Mouse (Mus musculus) forebrain, embryonic 16.5 days (tissue): Measurements from ENCODE around the gene Camta2. TPM values are rescaled to one million over a fixed set of nuclear protein-coding genes. Genes with fewer than 3 reads are reported as not detected.

Experiments used
- ATAC-seq: fragments of 200-750 bp; cut with Nextera tagmentation; 2 replicates; pipeline ENCODE4 v1.8.0; 2017; ENCODE audit warnings: mild to moderate bottlenecking, moderate library complexity
- H3K27ac ChIP-seq: fragments of 300-500 bp; sonication (generic); 2 replicates; pipeline ENCODE4 v1.5.1; 2014; ENCODE audit warnings: low read length, control low read depth
- H3K27me3 ChIP-seq: fragments of 300-500 bp; sonication (generic); replicated peaks from 2 replicates; pipeline ENCODE4 v1.6.1; 2014; ENCODE audit warnings: low read length; ENCODE audit not compliant: control insufficient read depth, insufficient read depth
- H3K36me3 ChIP-seq: fragments of 300-500 bp; sonication (generic); 2 replicates; pipeline ENCODE4 v1.6.1; 2014; ENCODE audit not compliant: control insufficient read depth, insufficient read depth
- H3K4me1 ChIP-seq: fragments of 300-500 bp; sonication (generic); replicated peaks from 2 replicates; pipeline ENCODE4 v1.6.1; 2014; ENCODE audit warnings: low read length; ENCODE audit not compliant: control insufficient read depth, insufficient read depth
- H3K4me2 ChIP-seq: fragments of 300-500 bp; sonication (generic); 2 replicates; pipeline ENCODE4 v1.6.1; 2014; ENCODE audit warnings: mild to moderate bottlenecking, low read length, control low read depth
- H3K4me3 ChIP-seq: fragments of 300-500 bp; sonication (generic); replicated peaks from 2 replicates; pipeline ENCODE4 v1.5.1; 2014; ENCODE audit warnings: mild to moderate bottlenecking, low read length, control low read depth
- H3K9ac ChIP-seq: fragments of 300-500 bp; sonication (generic); replicated peaks from 2 replicates; pipeline ENCODE4 v1.6.1; 2014; ENCODE audit warnings: low read depth, low read length, control low read depth
- H3K9me3 ChIP-seq: fragments of 300-500 bp; sonication (generic); 2 replicates; pipeline ENCODE4 v1.6.1; 2016; ENCODE audit warnings: low read length; ENCODE audit not compliant: control insufficient read depth
- WGBS: fragments of 180-500 bp; shearing (Covaris S2); extraction: QIAGEN DNeasy Blood & Tissue Kit; methylation state at CpG from one replicate; pipeline ENCODE4 v1.1.7; 2014; 5-methylcytosine and 5-hydroxymethylcytosine counted together
- polyA plus RNA-seq: library from polyadenylated mRNA; unstranded; fragments of >200 nt; fragmentation: Nextera tagmentation; extraction: Ambion mirVana; gene quantifications from 2 replicates; pipeline ENCODE4 v1.2.1, GENCODE M21; 2015

Gene Camta2
- polyA plus RNA-seq, 1 experiment from 2014 or later: 21.3 TPM

- peak within 1 kb of the TSS; percentile 96 for H3K9ac ChIP-seq
- no peaks in the 10 kb centered on the region for H3K27me3 ChIP-seq
- peak; percentile 72 for ATAC-seq
Observed at GRCm38 (mm10) chr11:70654198-70654922, 33.5 kb downstream of the Camta2 start, which contains the start of gene Pfn1. TSS of gene Pfn1 (minus strand) at chr11:70654644.

GRCm38 (mm10) chr11:70653345-70654197, 34.3 kb downstream of the Camta2 start:
- ATAC-seq: peak; percentile 66
- Histone ChIP-seq H3K9ac (peak overlapping the region; percentile 96), H3K9me3 (no peaks in the 10 kb centered on the region), H3K27me3 (no peaks in the 10 kb centered on the region), H3K4me1 (peaks cover 40% of the 10 kb centered on the region), H3K4me3 (peak overlapping the region; percentile 100), H3K4me2 (peak overlapping the region; percentile 98), H3K36me3 (peaks cover 23% of the 10 kb centered on the region), H3K27ac (peak overlapping the region; percentile 95)
- WGBS: under 1% methylated on average over 48 of the region's 63 CpGs

More at GRCm38 (mm10) chr11:70654198-70654922, 33.5 kb downstream of the Camta2 start, which contains the start of gene Pfn1:
- H3K4me3 ChIP-seq: peak within 1 kb of the TSS; percentile 100
- peaks cover 32% of the 10 kb centered on the region for H3K4me1 ChIP-seq
- H3K36me3 ChIP-seq: peaks cover 20% of the 10 kb centered on the region
- H3K9me3 ChIP-seq: no peaks in the 10 kb centered on the region
- H3K4me2 ChIP-seq: peak within 1 kb of the TSS; percentile 98
- peak within 1 kb of the TSS; percentile 95 for H3K27ac ChIP-seq
- under 1% methylated on average over 59 of the region's 61 CpGs for WGBS

DNA sequence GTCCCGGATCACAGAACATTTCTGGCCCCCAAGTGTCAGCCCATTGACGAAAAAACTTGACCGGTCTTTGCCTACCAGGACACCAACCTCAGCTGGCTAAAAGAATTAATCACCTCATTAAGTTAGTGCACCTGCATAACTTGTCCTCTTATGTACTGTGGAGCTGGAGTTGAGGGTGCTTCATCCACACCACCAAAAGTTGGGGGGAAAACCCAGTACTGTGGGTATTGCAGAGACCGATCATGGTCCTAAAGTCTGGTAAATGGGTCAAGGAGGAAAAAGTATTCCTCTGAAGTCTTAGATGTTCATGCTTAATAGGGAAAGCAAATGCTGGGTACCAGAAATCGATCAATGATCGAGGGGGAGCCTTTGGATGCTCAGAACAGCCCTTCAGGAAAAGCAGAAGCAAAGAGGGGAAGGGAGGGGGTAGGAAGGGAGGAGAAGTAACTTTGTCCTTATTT, 35.0 kb downstream of the Camta2 start:
- Histone ChIP-seq H3K4me1 (peaks cover 47% of the 10 kb centered on the region), H3K27me3 (no peaks in the 10 kb centered on the region), H3K4me3 (peak overlapping the region; percentile 100), H3K9me3 (no peaks in the 10 kb centered on the region), H3K4me2 (peak overlapping the region; percentile 98), H3K36me3 (peaks cover 23% of the 10 kb centered on the region), H3K27ac (peak overlapping the region; percentile 95; the same call in 1 of the 2 replicates), H3K9ac (peak overlapping the region; percentile 96)
- 65% methylated on average over 6 of the region's 6 CpGs for WGBS
- no peak for ATAC-seq

DNA sequence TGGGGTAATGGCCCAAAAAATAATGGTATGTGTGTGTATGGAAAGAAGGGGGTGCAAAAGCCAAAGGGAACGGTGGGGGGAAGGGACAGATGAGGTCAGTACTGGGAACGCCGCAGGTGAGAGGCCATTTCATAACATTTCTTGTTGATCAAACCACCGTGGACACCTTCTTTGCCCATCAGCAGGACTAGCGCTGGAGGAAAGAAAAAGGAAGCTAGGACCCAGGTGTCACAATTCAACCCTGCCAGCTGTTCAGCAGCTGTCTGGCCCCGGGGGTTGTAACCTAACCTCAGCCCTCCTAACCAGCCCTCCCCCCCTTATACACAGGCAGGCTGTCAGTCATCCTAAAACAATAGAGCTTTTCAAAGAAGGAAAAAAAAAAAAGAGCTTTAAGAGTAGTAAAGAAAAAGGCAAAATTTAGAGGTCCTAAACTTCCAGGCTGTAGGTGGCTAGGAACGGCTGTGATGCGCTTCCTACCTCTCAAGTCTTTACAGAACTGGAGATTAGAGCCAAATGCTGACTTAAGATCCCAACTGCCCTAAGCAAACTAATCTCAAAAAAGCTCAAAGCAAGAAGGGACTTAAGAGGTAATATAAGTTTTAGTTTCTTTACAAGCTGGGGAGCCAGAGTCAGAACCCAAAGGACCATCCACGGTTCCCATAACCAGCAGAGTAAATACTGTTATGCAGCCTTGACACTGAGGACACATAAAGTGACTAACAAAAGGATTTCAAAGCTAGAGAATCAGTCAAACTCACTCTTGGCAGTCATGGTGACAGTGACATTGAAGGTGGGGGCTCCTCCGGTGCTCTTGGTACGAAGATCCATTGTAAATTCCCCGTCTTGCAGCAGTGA, 35.6 kb downstream of the Camta2 start:
- H3K4me3 ChIP-seq: peak overlapping the region; percentile 100
- peaks cover 49% of the 10 kb centered on the region for H3K4me1 ChIP-seq
- H3K9me3 ChIP-seq: no peaks in the 10 kb centered on the region
- H3K9ac ChIP-seq: no peak overlapping the region
- WGBS: 63% methylated on average over 12 of the region's 12 CpGs
- peaks cover 23% of the 10 kb centered on the region for H3K36me3 ChIP-seq
- H3K27me3 ChIP-seq: no peaks in the 10 kb centered on the region
- H3K27ac ChIP-seq: no peak overlapping the region
- no peak for ATAC-seq
- peak overlapping the region; percentile 98 for H3K4me2 ChIP-seq

- H3K27ac ChIP-seq: no peak overlapping the region
- WGBS: 82% methylated on average over 2 of the region's 2 CpGs
- peaks cover 23% of the 10 kb centered on the region for H3K36me3 ChIP-seq
- H3K4me2 ChIP-seq: no peak overlapping the region
- peaks cover 49% of the 10 kb centered on the region for H3K4me1 ChIP-seq
- H3K4me3 ChIP-seq: no peak overlapping the region
- no peaks in the 10 kb centered on the region for H3K9me3 ChIP-seq
- ATAC-seq: no peak
- no peak overlapping the region for H3K9ac ChIP-seq
- H3K27me3 ChIP-seq: no peaks in the 10 kb centered on the region
Observed at GRCm38 (mm10) chr11:70651391-70651790, 36.5 kb downstream of the Camta2 start.

GRCm38 (mm10) chr11:70650322-70651175, 37.4 kb downstream of the Camta2 start:
- H3K9me3 ChIP-seq: no peaks in the 10 kb centered on the region
- no peak overlapping the region for H3K9ac ChIP-seq
- no peak overlapping the region for H3K27ac ChIP-seq
- H3K27me3 ChIP-seq: no peaks in the 10 kb centered on the region
- no peak for ATAC-seq
- WGBS: 82% methylated on average over 12 of the region's 12 CpGs
- peaks cover 23% of the 10 kb centered on the region for H3K36me3 ChIP-seq
- H3K4me3 ChIP-seq: no peak overlapping the region
- peaks cover 50% of the 10 kb centered on the region for H3K4me1 ChIP-seq
- no peak overlapping the region for H3K4me2 ChIP-seq

DNA sequence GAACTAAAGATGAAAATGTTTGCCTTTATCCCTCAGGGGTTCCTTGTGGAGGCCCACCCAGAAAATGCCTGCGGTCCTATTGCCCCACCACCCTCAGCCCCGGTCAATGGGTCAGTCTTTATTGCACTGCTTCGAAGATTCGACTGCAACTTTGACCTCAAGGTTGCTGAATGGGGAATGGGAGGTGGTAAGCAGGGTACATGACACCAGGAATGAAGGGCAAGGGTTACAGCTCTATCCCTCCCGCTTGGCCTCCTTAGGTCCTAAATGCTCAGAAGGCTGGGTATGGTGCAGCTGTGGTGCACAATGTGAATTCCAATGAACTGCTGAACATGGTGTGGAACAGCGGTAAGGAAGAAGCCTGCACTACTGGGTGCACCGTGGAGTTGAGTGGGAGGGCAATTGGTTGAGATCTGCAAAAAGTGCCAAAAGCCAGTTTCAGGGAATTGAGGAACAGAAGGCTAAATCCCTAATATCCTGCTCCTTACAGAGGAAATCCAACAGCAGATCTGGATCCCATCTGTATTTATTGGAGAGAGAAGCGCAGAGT, 38.6 kb downstream of the Camta2 start:
- Histone ChIP-seq H3K9ac (no peak overlapping the region), H3K4me1 (peaks cover 48% of the 10 kb centered on the region), H3K27me3 (no peaks in the 10 kb centered on the region), H3K4me3 (no peak overlapping the region), H3K4me2 (no peak overlapping the region), H3K36me3 (peaks cover 29% of the 10 kb centered on the region), H3K9me3 (no peaks in the 10 kb centered on the region), H3K27ac (no peak overlapping the region)
- 91% methylated on average over 8 of the region's 8 CpGs for WGBS
- no peak for ATAC-seq

DNA sequence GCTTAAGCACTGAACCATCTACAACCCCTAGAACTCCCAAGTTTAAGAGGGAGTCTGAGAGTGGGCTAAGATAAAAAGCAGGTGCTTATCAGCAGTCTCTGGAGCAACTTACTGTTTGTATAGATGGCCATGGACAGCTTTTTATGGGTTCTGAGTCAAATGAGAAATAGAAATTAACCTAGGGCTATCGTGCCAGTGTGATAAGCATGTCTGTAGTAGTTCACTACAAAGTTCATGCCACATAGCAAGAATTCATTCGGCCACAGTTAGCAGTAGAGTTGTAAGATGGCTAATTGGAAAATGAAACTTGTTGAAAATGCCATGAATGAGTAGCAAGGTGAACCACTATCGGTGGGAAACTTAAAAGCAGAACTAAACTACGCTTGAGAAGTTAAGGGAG, 39.4 kb downstream of the Camta2 start:
- ATAC-seq: no peak
- no peak overlapping the region for H3K27ac ChIP-seq
- H3K4me2 ChIP-seq: peak overlapping the region; percentile 94
- no peaks in the 10 kb centered on the region for H3K27me3 ChIP-seq
- peaks cover 48% of the 10 kb centered on the region for H3K4me1 ChIP-seq
- 92% methylated on average over 4 of the region's 4 CpGs for WGBS
- no peaks in the 10 kb centered on the region for H3K9me3 ChIP-seq
- H3K9ac ChIP-seq: no peak overlapping the region
- H3K36me3 ChIP-seq: peaks cover 30% of the 10 kb centered on the region
- peak overlapping the region; percentile 56 for H3K4me3 ChIP-seq
